Mouse (Mus musculus) spleen, adult 2 months (tissue): ENCODE results near the gene Rab25.

Experiments used
- CTCF ChIP-seq: fragments of 200-500 bp; IDR thresholded peaks from 2 replicates; pipeline ENCODE4 v1.5.1; 2011; ENCODE audit warnings: mild to moderate bottlenecking, inconsistent platforms; ENCODE audit not compliant: insufficient read depth, insufficient read length, insufficient replicate concordance; ENCODE audit errors: extremely low read depth
- POLR2A ChIP-seq: fragments of 200-500 bp; IDR thresholded peaks from 2 replicates; pipeline ENCODE4 v1.6.1; 2011; ENCODE audit warnings: low read depth, low read length, inconsistent platforms

DNA sequence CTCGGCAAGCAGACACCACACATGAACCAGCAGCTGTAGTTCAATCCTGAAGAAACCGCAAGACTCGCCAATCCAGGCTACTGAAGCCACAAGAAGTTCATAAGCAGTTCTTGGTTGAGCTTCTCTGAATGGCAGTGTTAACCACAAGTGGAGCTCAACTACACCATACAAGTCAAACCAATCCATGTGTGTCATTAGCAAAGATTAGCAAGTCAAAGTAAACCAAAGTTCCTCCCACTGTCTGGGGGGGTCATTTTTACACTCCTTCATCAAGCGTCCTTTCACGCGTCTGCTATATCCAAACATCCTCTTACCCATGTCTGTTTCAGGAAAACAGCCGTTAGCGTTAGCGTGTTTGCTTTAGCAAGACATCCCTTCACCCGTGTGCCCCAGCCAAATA is 22.2 kb upstream of the Rab25 start:
- TF ChIP-seq CTCF = no peak
- TF ChIP-seq POLR2A = no peak
